Mouse (Mus musculus) neutrophil, adult 5-6 weeks (primary cell): ENCODE measurements around the gene Lrfn2. TPM values are rescaled to one million over a fixed set of nuclear protein-coding genes. Genes with fewer than 3 reads are reported as not detected.
A peak's percentile ranks its signal among the peaks of the same experiment; 100 is the strongest.

Experiments
- ATAC-seq: fragments of 151-379, 151-347 bp; 2 replicates; pipeline ENCODE4 v1.8.0; 2017; ENCODE audit warnings: mild to moderate bottlenecking, moderate TSS enrichment; ENCODE audit not compliant: insufficient number of reproducible peaks, poor library complexity, low FRiP score, severe bottlenecking; ENCODE audit errors: extremely low read depth
- total RNA-seq: library from RNA; stranded (forward); fragments of 200-1000 nt; gene quantifications from 2 replicates; pipeline ENCODE4 v1.2.3, GENCODE M21; 2017

Gene Lrfn2
- total RNA-seq, 1 experiment from 2014 or later: not detected

DNA sequence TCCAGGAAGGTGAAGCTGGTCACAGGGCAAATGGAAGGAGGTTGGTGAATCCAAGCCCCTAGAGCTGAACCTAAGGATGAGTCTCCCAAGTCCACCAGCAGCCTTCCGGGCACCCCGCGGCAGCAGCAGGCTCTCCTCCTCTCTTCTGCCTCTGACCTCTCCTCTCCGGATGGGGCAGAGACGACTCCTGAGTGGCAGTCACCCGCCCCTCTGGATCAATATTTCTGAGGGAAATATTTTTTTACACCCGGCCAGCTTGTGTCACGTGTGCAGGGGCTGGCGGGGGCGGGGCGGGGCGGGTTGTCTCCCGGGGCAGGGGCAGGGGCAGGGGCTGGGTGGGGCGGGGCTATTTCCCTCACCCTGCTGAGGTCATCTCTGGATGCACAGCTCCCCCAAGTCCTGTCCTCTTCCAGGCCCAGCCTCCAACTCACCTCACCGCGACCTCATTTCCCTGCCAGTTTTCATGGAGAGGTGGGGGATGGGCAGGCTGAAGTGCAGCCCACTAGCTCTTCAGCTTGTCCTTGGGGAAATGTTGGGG is 28.1 kb downstream of the Lrfn2 start:
- no peak for ATAC-seq

DNA sequence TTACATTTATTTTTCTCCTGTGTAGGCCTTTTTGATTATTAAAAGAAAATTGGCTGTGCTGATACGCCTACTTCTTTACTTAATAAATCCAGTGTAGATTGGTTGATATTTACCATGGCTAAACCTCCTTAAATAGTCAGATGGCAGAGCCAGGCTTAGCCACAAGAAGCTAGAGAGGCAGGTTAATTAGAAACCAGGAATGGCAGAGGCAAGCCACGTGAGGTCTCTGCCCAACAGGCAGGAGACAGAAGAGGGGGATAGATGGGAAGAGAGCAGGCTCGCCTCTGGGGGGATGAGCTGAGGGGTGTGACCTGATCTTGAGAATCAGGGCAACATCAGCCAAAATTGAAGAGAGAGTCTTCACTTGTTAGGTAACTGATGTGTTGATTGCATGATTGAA is 30.5 kb downstream of the Lrfn2 start:
- ATAC-seq: no peak

DNA sequence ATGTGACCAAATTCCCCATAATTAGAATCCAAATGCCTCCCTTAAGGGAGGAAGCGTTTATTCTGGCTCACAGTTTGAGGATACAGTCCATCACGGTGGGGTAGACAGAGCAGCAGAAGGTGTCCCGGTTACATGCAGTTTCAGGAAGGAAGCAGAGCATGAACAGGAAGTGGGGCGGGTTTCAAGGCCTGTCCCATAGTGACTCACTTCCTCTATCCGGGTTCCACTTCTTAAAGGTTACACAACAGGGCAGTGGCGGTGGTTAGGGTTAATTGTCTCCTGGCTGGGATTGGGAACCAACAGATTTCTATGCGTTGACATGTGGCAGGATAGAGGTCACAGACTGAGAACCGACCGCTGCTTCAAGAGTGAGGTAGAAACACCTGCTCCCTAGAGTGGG is 31.6 kb downstream of the Lrfn2 start:
- ATAC-seq: no peak

DNA sequence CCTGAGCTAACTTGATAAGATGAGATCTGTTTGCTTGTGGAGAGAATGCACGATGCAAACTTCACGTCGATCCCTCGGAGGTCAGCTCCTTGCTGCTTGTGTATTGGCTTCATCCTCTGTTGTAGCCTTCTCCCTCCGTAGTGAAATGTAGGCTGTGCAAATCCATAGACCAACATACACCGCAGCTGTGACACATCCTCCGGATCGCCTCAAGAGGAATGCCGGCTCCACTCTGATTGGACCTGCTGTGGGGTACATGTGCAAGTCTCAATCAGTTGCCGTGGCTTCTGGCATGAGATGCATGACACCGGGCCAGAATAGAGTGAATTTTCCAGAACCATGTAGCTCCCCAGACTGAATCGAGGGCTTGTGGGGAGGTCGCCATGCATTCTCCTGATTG is 36.1 kb downstream of the Lrfn2 start:
- ATAC-seq: no peak

DNA sequence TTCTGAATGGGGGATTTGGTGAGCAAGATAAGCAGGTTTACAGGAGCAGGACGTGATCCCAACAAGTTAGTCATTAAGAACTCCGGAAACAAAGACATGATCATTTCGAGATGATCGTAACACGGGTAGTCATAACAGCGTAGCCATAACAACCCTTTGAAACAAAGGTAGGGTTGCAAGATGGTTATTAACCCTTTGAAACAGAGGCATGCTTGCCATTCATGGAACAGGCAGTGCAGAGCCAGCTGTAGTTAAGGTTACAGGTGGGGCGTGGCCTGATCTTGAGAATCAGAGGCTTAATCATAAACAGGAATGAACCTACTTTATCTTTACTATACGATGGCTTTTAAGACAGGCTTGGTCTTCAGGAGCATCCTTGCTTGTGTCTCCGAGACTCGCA is 39.1 kb downstream of the Lrfn2 start:
- no peak for ATAC-seq

DNA sequence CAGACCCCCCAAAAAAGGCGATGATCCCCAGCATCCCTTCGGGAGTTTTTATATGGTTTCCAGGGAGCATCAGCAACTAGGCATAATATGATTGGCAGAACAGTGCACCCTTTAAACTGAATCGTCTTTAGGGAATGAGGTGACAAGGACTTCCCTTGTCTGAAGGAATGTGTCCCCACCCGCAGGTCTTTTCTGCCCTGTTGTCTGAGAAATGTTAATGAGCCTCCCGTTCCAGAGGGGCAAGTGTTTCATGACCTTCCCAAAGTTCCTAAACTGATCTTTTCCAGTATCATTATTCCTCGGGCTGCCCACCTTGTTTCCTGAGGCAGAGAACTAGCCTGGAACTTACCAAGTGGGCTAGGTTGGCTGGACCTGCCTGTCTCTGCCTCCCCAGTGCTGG is 40.7 kb downstream of the Lrfn2 start:
- no peak for ATAC-seq

DNA sequence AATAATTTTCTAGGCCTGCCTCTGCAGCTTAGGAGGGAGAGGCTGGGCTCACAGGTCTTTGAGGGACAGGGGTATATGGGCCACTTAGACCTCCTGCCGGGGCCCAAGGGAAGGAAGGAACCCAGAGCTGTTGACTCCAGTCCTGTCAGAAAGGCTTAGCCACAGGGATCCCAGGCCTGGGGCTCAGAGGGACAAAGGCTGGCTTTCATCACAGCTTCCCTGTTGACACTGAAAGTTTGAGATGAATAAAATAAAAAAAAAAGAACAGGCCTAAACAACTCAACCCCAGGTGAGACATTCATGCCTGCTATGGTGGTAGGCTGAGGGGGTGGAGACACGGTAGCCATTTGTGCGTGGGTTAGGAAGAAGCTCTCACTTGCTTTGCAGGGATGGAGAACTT is 41.2 kb downstream of the Lrfn2 start:
- ATAC-seq: no peak

DNA sequence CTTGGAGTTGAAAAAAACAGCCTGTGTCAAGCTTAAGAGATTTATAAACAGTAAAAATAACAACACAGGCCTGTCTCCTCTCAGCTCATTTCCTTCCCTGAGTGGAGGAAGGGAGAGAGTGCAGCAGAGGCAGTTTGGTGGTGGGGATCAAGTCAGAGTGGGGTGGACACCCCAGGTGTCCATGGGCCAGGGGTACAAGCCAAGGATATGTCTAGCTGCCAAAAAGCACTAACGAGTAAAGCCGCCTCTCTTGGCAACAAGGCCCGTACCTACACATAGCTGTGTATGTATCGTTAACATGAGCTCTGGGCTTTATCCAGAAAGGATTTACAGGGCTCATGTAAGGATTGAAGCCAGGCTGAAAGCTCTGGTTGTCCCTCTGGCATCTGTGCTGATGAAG is 42.9 kb downstream of the Lrfn2 start:
- ATAC-seq: no peak

DNA sequence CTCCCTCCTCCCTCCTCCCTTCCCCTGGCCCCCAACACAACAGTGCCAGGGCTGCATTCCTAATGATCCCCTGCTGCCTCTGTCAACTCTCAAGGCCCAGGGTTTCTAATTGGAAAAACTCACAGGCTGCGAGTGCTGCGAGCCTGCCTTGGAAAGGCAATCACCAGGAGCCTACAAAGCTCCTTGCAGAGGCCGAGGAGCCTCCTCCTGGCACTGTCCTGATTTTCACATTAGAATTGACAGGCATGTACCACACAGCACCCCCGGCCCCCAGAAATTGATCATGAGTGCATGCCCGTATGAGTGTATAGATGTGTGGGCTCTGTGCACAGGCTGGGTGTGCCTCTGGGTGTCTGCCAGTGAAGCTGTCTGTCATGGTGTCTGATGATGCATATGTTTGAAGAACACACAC is 44.4 kb downstream of the Lrfn2 start:
- ATAC-seq: no peak

DNA sequence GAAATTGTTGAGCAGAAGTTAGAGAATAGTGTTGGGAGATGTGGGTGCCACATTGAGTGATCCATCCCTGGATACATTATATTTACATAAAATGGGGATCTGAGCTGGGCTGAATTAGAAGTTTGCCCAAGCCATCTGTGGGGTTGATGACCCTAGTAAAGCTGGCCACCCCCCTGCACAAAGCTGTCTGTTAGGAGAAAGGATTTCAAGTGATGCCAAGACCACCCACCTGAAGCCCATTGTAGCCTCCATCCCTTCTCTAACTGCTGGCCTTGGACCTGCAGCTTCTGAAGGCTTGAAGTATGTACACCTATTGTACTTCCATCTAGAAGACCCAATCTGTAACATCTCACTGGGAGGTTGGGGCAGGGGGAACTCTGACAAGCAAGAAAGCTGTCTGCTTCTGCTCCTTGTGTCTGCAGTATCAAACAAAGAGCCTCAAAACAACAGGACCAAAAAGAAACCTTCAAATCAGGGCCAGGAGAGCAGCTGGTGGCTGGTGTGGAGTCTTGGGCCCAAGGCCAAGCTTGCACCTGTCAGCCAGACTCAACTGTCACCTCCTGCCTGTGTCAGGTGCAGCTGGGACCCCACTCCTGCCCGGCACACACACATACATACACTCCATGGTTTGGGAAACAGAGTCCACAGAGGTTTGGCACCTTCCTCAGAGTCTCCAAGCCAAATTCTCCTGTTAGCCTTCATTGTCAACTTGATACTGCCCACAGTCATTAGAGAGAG is 63.2 kb downstream of the Lrfn2 start:
- ATAC-seq: no peak

DNA sequence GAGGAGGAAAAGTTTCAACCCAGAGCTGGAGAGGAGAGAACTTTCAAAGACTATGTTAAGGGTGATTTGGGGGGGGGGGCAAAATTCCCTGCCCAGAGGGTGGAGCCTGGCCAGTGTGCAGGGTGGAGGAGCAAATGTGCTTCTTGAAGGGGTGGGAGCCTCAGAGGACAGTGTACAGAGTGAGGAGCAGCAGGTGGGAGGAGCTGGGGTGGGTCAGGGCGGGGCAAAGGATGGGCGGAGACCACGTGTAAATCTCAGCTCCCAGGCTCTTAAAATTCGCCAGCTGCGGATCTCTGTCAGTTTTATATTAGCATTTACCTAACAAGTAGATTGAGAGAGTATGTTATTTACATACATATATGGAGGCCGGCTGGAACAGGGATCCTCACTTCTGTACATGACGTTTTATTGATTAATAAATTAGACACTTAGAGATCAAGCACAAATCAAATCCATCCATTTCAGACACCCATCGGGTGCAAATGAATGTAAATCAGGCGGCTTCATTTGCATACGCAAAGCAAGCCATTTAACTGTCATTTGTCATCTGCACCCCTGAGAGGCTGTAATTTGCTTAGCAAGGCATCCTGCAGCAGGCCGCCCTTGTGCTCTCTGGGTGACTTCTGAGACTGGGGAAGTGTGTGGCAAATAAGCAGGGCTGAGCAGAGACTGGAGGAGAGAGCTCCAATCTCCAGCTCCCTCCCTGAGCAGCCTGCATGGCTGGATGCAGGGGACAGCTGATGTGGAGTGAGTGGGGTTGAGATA is 67.5 kb downstream of the Lrfn2 start:
- no peak for ATAC-seq

DNA sequence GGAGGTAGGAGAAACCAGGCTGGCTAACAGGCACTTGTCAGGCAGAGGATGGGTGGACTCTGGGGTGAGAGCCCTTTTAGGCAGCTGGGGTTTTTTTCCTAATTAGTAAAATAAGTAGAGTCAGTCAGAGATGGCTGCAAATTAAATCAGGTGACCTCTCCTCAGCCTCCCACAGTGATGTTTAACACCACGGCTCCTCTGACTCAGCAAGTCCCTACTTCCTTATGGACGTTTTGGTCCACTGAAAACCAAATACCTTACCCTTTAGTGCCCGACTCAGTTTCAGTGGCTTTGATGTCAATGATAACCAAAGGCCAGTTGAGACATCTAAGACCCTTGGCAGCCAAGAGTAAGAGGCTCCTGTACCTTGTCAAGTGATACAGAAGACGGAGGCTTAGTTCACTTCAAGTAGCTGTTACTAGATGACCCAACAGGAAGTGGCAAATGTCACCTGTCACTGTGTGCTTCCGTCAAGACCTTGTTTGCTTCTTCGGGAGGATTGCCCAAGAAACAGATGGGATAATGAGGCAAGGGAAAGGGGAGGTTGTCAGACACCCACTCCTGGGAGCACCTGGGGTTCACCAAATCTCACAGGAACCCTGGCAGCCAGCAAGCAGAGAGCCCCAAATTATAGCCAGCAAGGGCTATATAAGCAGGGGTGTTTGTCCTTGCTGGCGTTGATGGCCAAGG is 77.3 kb downstream of the Lrfn2 start:
- peak; percentile 79 for ATAC-seq

DNA sequence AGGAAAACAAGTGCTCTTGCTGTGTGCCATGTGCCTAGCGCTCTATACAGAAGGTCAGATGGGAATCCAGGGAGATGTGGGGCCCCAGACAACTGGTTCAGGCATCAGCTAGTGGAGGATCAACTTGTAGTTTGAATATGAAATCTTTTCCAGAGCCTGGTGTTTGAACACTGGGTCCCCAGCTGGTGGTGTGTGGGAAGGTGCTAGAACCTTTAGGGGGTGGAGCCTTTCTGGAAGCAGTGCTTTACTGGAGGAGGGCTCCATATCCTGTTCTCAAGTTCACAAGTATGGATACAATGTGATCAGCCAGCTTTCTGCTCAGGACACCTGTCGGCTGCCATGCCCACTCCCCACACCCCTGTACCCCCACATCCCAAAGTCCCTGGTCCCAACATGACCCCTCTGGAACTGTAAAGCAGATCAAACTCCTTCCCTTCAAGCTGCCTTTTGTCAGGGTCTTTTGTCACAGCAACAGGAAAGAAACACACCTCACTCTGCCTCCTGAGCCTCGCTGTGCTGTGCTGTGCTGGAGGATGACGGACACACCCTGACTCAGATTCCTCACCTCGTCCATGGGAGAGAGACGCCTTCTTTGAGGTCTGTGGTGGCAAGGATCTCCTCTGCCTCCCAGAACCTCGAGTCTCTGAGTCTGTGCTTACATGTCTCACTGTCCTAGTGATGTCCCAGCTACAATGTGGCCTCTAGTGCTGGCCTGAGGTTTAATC is 81.9 kb downstream of the Lrfn2 start:
- no peak for ATAC-seq

DNA sequence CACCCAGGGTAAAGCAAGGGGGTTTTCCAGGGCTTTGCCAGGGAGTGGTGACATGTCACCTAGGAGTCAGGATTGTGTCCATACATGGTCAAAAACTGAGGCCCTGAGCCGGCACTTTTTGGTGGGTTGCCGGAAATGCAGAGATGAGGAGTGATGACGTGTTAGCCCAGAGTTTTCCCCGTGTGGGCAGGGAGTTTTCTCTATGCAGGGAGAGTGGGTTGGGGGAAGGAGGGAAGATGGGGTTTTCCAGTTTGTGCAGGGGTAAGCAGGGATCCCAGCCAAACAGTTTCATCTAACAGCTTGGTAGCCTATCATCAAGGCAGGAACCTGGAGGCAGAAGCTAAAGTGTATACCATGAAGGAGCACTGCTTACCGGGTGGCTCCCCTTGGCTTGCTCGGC is 83.2 kb downstream of the Lrfn2 start:
- ATAC-seq: no peak

DNA sequence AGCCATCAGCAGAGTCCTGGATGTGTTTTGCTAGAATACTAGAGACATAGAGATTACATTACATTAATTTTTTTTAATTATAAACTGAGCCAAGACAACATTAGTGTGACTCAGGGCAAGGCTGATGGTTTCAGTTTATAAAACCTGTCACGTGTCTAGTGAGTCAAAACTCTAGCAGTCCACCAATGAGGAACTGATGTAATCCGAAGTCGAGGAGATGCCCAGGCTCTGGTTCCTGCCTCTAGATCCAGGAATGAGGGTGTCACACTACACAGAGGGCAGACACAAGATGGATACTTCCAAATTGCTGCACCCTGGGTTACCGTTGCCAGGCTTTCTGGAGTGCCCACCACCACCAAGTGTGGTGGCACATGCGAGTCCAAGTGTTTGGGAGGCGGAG is 84.0 kb downstream of the Lrfn2 start:
- peak; percentile 80 for ATAC-seq

DNA sequence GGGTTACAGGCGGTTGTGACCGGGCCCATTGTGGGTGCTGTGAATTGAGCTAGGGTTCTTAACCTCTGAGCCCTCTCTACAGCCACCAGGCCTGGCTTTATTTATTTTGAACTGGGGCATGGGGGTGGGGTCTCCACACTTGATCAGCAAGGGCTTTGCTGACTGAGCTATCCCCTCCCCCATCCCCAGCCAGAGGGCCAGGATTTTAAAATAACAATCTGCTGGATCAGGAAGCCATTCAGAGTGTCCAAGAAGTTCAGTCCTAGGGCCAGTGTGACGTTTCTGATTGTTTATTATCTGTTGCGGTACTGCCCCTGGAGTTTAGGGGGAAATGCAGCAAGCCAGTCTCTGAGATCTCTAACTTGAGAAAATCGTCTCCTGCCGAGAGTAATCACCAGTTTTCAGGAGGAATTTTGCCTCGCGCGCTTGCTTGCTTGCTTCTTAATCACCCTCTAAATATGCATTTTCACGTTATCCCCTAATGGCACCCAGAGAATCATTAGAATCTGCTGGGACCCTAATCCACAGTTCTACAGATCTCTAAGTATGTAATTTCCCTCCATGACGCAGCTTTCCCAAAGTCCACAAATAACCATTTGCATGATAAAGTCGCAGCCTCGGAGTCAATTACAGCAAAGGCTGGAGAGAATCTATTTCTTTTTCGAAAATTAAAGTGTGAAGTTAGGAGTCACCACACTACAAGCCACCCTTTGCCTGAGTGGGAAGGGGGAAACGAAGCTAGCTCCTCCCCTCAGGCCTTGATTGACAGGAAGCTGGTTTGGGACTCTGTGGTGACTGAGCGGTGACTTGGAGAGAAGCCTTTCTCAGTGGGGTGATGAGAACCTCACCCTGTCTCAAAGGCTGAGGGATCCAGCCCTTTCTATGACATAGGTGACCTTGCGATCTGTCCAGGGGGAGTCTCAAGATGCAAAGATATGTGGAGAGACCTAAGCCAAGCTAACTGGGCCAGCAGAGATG is 85.5 kb downstream of the Lrfn2 start:
- ATAC-seq: no peak

DNA sequence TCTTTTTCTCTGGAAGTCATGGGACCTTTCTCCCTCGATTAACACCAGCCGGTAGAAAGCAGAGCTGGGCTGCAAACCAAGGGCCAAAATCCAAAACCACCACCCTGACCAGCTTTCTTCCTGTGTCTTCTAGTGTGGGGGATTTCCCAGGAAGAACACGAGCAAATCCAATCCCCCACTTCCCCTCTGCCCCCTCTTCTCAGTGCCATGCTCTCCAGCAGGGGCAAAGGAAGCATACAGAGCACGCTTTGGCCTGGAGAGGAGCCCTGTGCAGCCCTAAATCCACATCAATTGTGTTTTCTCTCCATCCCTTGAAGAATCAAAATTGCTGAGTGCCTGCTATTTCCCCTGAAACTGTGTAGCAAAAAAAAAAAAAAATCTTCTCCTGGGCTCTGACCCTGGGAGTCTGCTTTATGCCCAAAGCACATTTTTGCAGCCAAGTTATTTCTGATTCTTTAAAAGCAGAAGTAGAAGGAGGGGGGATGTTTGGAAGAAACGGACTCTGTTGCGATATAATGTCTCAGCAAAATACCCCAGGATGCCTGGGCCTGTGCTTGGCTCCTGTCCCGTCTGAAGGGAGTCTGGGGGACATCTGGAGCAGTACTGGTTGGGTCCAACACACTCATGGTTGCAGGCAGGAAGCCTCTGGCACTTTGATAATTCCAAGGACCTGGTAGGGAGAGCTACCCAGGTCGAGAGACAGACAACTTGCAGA is 86.8 kb downstream of the Lrfn2 start:
- ATAC-seq: no peak
